Mouse (Mus musculus): ENCODE measurements around the gene Xpot.

The Xpot gene

GRCm38 (mm10) chr10:121581405-121581804, 44.7 kb downstream of the Xpot start:
- in situ Hi-C loops (cut with MboI; ENCODE audit: low sequenced_read_pairs), result no loop called here

DNA sequence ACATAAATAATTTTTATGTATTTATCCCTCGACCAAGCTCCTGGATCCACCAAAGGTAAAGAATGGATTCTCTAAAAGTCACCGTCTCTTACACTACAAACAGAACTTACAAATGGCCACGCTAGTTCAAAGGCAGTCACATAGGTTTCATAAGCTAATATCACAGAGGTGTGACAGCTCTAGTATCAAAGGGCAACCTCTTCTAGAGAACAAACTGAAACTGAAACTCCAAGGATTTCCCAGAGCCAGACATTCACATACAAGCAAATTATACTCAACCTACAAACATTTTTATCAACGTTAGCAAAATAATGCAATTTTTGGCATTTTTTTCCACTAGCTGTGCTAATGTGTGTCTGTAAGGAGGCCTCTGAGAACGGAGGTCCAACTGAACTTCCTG, 45.8 kb downstream of the Xpot start:
- in situ Hi-C loops (cut with MboI; ENCODE audit: low sequenced_read_pairs), result no loop called here

GRCm38 (mm10) chr10:121576372-121576771, 49.8 kb downstream of the Xpot start:
- in situ Hi-C loops (cut with MboI; ENCODE audit: low sequenced_read_pairs), result no loop called here

DNA sequence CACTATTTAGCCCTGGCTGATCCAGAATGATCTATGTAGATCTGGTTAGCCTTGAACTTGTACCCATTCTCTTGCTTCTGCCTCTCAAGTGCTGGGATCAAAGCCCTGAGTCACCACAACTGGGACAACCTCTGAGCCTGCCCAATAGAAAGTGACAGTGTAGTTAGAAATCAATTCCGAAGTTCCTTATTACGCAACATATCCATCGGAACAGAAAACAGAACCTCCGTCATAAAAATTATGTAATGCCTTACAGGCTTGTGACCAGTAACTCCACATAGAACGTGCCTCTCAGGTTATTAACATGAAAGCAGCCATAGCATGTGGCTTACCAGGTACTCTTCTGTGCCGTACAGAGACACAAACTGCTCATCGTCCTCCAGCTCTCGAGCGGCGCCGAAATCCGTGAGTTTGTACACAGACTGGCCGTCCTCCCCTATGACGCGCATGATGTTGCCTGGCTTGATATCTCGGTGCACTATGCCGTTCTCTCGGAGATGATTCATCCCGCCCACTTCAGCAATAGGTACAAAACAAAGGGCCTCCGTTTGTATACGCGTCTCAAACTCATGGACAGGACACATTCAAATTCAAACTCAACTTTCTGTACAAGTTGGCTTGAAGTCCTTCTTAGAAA, 54.5 kb downstream of the Xpot start:
- in situ Hi-C loops (cut with MboI; ENCODE audit: low sequenced_read_pairs), result no loop called here

DNA sequence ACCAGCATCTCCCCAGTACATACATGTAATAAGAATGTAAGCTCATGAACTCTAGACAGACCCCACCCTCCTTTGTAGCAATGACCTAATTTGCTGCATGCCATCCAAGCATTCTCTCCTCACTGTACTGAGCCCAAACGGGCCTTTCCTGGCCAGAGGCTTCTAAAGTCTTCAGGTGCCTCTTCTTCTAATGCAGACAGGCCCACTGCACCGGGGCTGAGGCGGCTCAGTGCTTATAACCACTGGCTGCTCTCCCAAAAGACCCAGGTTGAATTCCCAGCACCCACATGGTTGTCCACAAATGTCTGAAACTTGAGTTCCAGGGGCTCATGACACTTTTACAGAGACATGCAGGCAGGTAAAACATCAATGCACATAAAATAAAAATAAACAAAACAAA, 55.1 kb downstream of the Xpot start:
- in situ Hi-C loops (cut with MboI; ENCODE audit: low sequenced_read_pairs), result no loop called here

- in situ Hi-C loops (cut with MboI; ENCODE audit: low sequenced_read_pairs), result no loop called here
Measured at GRCm38 (mm10) chr10:121569796-121570195, 56.3 kb downstream of the Xpot start.

DNA sequence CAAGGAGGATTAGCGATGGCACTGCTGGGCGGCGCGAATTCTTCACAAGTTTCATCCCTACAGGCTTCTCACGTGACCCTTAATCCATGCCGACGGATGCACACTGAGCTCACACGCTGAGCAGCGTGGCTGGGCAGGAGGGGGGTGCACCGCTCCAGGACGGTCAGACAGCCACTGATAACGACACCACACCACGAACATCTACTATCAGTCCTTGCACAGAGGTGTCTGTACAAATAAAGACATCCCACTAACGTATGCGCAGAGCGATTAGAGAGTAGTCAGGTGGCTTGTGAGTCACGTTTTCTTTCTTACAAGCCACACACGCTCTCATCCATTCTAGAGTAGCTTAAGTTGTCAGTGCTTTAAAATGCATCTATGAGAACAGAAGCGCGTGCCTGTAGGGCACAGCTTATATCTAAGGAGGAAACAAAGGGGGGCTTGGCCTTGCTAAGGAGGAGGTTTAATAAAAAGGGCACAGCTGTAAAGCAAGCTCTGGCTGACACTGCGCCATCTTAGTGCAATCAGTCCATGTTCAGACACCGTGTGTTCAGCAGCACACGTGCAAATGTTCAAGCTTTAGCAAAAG, 57.0 kb downstream of the Xpot start:
- in situ Hi-C loops (cut with MboI; ENCODE audit: low sequenced_read_pairs), result no loop called here

GRCm38 (mm10) chr10:121568534-121568933, 57.6 kb downstream of the Xpot start:
- in situ Hi-C loops (cut with MboI; ENCODE audit: low sequenced_read_pairs), result no loop called here

DNA sequence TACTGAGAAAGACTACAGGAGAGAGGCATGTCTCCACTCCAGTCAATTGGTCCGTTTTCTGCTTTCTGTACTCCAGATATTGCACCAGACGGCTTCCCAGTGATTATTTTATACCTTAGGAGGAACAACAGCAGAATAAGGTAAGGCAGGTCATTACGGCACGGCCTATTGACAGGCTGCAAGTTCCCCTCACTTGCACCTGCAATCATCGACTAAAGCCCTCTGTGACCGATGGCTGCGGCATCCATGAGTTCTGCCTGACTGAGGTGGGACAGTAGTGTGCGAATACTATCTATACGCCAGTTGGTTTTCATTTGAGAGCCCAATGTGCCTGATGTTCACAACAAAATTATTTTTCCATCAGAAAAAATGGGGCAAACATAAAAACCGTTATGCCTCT, 58.1 kb downstream of the Xpot start:
- in situ Hi-C loops (cut with MboI; ENCODE audit: low sequenced_read_pairs), result no loop called here

GRCm38 (mm10) chr10:121564447-121564846, 61.7 kb downstream of the Xpot start:
- in situ Hi-C loops (cut with MboI; ENCODE audit: low sequenced_read_pairs), result no loop called here

DNA sequence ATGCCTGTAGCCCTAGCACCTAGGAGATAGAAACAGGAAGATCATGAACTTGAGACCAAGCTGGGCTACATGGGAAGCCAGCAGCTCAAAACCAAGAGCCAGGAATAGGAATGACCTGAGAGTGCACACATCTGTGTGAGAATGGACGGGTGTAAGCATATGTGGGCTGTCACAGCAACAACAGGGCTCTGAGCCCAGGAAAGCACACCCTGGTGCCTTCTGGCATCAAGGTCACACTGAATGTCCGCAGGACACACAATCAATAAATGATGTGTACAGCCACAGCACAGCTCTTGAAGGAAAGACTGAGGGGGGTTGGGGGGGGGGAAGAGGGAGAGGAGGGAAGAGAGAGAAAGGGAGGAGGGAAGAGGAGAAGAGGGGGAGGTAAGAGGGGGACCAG, 67.9 kb downstream of the Xpot start:
- in situ Hi-C loops (cut with MboI; ENCODE audit: low sequenced_read_pairs), result no loop called here

- in situ Hi-C loops (cut with MboI; ENCODE audit: low sequenced_read_pairs), result no loop called here
Measured at GRCm38 (mm10) chr10:121556263-121556662, 69.9 kb downstream of the Xpot start.

DNA sequence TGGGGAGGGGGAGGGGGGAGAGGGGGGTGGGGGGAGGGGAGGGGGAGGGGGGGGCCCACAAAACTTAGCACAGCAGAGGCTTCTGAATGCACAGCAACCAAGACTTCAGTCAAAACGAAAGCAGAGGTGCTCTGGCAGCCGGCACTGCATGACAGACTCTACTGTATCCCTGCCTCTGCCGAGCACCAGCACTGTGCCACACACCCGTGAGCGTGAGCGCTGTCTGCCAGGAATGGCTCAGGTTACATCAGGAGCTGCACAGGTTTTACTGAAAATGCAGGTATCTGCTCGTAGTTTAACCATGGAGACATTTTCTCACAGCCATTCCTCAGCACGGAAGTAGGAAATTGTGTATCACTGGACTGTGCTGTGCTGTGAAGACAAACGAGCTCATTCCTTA, 75.8 kb downstream of the Xpot start:
- in situ Hi-C loops (cut with MboI; ENCODE audit: low sequenced_read_pairs), result no loop called here

- in situ Hi-C loops (cut with MboI; ENCODE audit: low sequenced_read_pairs), result no loop called here
Measured at GRCm38 (mm10) chr10:121549670-121550069, 76.5 kb downstream of the Xpot start.

DNA sequence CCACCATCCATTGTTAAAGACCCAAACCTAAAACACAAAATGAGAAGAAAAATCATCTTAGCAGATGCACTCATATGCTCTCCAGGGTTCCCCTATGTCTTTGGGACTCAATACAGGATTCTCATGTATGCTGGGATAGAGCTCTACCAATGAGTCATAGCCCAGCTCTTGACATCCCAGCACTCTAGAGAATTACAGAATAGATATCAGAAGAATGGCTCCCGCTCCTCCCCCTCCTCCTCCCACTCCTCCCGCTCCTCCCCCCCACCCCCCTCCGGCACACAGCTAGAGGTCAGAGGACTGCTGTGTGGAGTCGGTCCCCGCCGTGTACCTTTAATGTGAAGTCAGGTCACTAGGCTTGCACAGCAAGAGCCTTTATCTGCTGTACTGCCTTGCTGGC, 79.0 kb downstream of the Xpot start:
- in situ Hi-C loops (cut with MboI; ENCODE audit: low sequenced_read_pairs), result no loop called here

- in situ Hi-C loops (cut with MboI; ENCODE audit: low sequenced_read_pairs), result no loop called here
Measured at GRCm38 (mm10) chr10:121543577-121543976, 82.6 kb downstream of the Xpot start.

DNA sequence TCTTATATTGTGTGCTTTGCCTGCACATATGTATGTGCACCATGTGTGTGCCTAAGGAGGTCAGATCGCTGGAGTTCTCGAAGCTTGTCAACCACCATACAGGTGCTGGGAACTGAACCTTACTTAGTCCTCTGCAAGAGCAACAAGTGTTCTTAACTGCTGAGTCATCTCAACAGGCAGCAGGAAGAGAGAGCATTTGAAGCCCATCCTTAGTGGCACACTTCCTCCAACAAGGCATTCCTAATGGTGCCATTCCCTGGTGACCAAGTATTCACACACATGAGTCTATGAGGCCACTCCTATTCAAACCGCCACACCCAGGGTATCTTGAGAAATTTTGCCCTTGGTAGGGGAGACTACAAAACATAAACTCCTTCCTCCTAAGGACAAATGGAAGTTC, 84.0 kb downstream of the Xpot start:
- in situ Hi-C loops (cut with MboI; ENCODE audit: low sequenced_read_pairs), result no loop called here
